Mouse (Mus musculus): ENCODE measurements around the gene Rpusd1. TPM values are rescaled to one million over a fixed set of nuclear protein-coding genes. Genes with fewer than 3 reads are reported as not detected.
A peak's percentile ranks its signal among the peaks of the same experiment; 100 is the strongest.

Gene Rpusd1
- 25.1 and 26.0 TPM in 2 replicates for polyA plus RNA-seq (2015; fragmentation: Nextera tagmentation; extraction: Ambion mirVana)

DNA sequence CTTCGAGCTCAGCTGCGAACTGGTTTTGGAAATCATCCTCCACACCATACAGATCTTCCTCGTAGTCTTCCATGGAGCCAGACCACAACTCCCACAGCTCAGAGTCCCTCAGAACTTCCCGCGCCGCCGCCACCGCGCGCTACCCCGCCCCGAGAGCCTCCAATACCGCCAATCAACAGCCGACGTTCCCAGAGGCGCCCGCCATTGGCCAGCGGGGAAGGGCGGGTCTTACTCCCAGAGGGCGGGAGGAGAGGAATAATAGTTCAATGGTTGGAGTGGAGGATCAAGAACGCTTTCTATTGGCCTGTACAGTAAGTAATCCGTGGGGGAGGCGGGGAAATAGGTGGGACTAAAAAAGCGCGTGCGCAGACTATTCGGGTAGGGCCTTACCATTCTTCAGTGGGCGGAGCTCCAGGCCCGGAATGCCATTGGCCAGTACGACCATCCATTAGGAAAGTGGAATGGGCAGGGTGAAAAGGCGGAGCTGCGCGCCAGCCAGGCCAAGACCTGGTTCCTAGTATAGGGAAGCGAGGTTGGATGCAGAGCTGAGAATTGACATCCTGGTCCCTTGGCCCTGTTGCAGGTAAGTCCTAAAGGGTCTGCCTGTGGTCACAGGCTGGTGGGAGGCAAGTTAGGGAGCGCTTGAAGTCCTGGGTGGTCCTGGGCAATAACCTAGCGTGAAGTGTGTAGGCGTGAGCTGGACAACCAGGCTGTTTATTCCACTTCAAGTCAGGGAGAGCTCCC is at the start of gene Rpusd1, which contains the start of gene Chtf18:
Rpusd1 (plus strand) TSS at position 406 of the 744 bp plus-strand sequence.
Chtf18 (minus strand) TSS at position 155 of the 744 bp plus-strand sequence.
- H3K4me3 ChIP-seq (replicated peaks): peak within 1 kb of the TSS; percentile 64
- peaks cover 28% of the 10 kb centered on the region for H3K36me3 ChIP-seq
- peaks cover 29% of the 10 kb centered on the region for H3K4me1 ChIP-seq
- H3K9me3 ChIP-seq (replicated peaks): no peaks in the 10 kb centered on the region
- H3K27me3 ChIP-seq: no peaks in the 10 kb centered on the region
- peak; percentile 98 for ATAC-seq (ENCODE audit: insufficient number of reproducible peaks, low FRiP score, low TSS enrichment, low read depth)
- H3K9ac ChIP-seq: peak within 1 kb of the TSS; percentile 72
- 0 out of 2 replicates have a peak within 1 kb of the TSS, but pooled peaks have one; percentile 31 for H3K27ac ChIP-seq (replicated peaks)
- H3K4me2 ChIP-seq (replicated peaks): peak within 1 kb of the TSS; percentile 93
- under 1% methylated on average over 37 of the region's 37 CpGs for WGBS

DNA sequence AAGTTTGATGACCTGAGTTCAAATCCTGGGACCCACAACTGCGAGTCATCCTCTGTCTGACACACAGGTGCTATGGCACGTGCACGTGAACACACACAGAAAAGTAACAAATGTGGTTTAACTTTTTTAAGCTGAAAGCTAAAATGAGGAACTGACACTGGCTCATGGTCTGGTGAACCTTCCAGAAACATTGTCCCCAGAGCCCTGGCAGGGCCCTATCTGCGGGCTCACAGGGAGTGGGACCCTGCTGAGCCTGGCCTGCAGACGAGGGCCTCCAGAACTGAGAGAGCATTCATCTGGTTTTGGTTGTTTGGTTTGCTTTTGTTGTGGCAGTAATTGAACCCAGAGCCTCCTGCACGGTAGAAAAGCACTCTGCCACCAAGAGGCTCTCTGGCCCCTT is 49.5 kb upstream of the Rpusd1 start:
- no peak overlapping the region for H3K4me3 ChIP-seq (replicated peaks)
- WGBS: 48% methylated on average over 6 of the region's 6 CpGs
- no peak overlapping the region for H3K27ac ChIP-seq (replicated peaks)
- no peaks in the 10 kb centered on the region for H3K27me3 ChIP-seq
- ATAC-seq (ENCODE audit: insufficient number of reproducible peaks, low FRiP score, low TSS enrichment, low read depth): no peak
- H3K4me2 ChIP-seq (replicated peaks): no peak overlapping the region
- no peaks in the 10 kb centered on the region for H3K36me3 ChIP-seq
- H3K4me1 ChIP-seq: 0 out of 2 replicates have a peak, but pooled peaks cover 6% of the 10 kb centered on the region
- no peaks in the 10 kb centered on the region for H3K9me3 ChIP-seq (replicated peaks)
- H3K9ac ChIP-seq: no peak overlapping the region

DNA sequence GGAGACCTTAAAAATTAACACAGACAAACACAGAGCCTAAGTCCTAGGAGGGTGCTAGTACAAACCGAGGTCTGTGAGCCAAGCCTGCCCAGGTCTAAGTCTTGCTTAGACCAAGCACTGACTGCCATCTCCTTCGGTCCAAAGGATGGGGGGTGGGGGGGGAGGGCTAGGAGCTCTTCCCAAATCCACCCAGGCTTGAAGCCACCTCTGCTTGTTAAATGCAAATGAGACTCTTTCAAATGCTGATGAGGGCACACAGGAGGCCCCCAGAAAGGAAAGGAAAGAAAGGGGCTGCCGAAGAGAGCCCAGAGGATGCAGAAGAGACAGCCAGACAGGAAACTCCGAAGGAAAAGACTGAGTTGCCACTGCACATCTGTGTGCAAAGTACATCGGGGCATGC is 47.7 kb upstream of the Rpusd1 start:
- WGBS: 15% methylated on average over 5 of the region's 5 CpGs
- no peaks in the 10 kb centered on the region for H3K36me3 ChIP-seq
- 0 out of 2 replicates have a peak, but pooled peaks cover 6% of the 10 kb centered on the region for H3K4me1 ChIP-seq
- no peak overlapping the region for H3K9ac ChIP-seq
- no peak overlapping the region for H3K4me3 ChIP-seq (replicated peaks)
- ATAC-seq (ENCODE audit: insufficient number of reproducible peaks, low FRiP score, low TSS enrichment, low read depth): no peak
- H3K27me3 ChIP-seq: no peaks in the 10 kb centered on the region
- H3K9me3 ChIP-seq (replicated peaks): no peaks in the 10 kb centered on the region
- no peak overlapping the region for H3K27ac ChIP-seq (replicated peaks)
- H3K4me2 ChIP-seq (replicated peaks): no peak overlapping the region

DNA sequence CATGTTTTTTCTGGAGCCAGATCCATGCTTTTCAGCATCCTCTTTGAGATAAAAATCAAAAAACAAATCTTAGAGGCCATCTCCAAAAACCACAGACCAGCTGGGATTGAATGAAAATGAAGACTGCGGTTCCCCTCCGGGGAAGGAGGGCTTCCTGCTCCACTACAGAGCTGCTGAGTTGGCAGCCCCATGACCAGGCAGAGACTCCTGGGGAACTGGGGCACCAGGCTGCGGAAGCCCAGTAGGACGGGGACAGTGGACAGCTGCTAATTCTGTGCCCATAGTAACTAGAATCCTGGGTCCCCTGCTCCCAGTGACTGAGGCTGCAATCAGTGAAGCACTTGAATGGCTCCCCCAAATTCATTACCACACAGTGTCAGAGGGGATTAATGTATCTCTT is 45.8 kb upstream of the Rpusd1 start:
- ATAC-seq (ENCODE audit: insufficient number of reproducible peaks, low FRiP score, low TSS enrichment, low read depth): no peak
- no peak overlapping the region for H3K4me2 ChIP-seq (replicated peaks)
- no peak overlapping the region for H3K9ac ChIP-seq
- no peaks in the 10 kb centered on the region for H3K9me3 ChIP-seq (replicated peaks)
- WGBS: 58% methylated on average over 4 of the region's 4 CpGs
- H3K4me1 ChIP-seq: 0 out of 2 replicates have a peak, but pooled peaks cover 6% of the 10 kb centered on the region
- no peak overlapping the region for H3K4me3 ChIP-seq (replicated peaks)
- no peak overlapping the region for H3K27ac ChIP-seq (replicated peaks)
- no peaks in the 10 kb centered on the region for H3K36me3 ChIP-seq
- no peaks in the 10 kb centered on the region for H3K27me3 ChIP-seq

DNA sequence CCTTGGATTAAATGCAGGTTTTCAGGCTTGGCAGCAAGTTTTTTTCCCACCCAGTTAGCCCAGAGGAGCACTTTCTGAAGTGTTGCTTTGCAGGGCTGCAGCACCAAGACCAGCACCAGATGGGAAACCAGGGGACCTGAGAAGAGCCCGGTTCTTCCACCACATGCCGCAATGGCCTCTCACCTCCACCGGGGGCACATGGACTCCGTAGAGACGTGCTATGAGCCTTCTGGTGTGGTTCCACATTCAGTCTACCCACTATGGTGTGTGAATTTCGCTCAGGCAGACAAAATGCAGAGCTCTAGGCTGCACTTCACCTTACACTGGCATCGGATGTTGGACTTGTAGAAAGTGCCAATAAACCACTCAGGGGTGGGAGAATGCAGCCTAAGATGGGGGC is 41.1 kb upstream of the Rpusd1 start:
- H3K27ac ChIP-seq (replicated peaks): no peak overlapping the region
- no peak overlapping the region for H3K4me3 ChIP-seq (replicated peaks)
- no peak overlapping the region for H3K4me2 ChIP-seq (replicated peaks)
- no peaks in the 10 kb centered on the region for H3K9me3 ChIP-seq (replicated peaks)
- whole genome bisulfite sequencing: 41% methylated on average over 7 of the region's 7 CpGs
- ATAC-seq (ENCODE audit: insufficient number of reproducible peaks, low FRiP score, low TSS enrichment, low read depth): no peak
- H3K27me3 ChIP-seq: no peaks in the 10 kb centered on the region
- H3K4me1 ChIP-seq: 0 out of 2 replicates have a peak, but pooled peaks cover 2% of the 10 kb centered on the region
- H3K9ac ChIP-seq: no peak overlapping the region
- H3K36me3 ChIP-seq: no peaks in the 10 kb centered on the region

DNA sequence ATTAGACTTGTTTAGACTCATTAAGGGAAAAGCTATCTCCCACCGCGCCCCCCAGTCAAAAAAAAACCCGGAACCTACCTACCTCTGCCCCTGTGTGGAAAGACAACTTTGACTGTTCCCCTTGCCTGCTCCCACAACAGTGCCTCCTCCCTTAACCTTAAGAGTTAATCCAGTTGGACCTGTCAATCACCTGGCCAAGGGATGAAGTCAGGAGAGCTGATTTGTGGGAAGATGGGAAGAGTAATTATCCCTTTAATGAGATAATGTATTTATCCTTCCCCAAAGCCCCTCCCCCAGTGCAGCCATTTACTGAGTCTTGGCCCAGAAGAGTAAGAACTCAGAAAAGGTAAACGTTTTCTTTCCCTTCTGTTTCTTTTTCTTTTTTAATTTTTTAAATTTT is 38.5 kb upstream of the Rpusd1 start:
- H3K27me3 ChIP-seq: no peaks in the 10 kb centered on the region
- no peaks in the 10 kb centered on the region for H3K9me3 ChIP-seq (replicated peaks)
- H3K36me3 ChIP-seq: no peaks in the 10 kb centered on the region
- no peak overlapping the region for H3K4me2 ChIP-seq (replicated peaks)
- H3K4me3 ChIP-seq (replicated peaks): no peak overlapping the region
- no peak for ATAC-seq (ENCODE audit: insufficient number of reproducible peaks, low FRiP score, low TSS enrichment, low read depth)
- H3K4me1 ChIP-seq: 0 out of 2 replicates have a peak, but pooled peaks cover 2% of the 10 kb centered on the region
- H3K27ac ChIP-seq (replicated peaks): no peak overlapping the region
- no peak overlapping the region for H3K9ac ChIP-seq
- WGBS: 60% methylated on average over 4 of the region's 4 CpGs

DNA sequence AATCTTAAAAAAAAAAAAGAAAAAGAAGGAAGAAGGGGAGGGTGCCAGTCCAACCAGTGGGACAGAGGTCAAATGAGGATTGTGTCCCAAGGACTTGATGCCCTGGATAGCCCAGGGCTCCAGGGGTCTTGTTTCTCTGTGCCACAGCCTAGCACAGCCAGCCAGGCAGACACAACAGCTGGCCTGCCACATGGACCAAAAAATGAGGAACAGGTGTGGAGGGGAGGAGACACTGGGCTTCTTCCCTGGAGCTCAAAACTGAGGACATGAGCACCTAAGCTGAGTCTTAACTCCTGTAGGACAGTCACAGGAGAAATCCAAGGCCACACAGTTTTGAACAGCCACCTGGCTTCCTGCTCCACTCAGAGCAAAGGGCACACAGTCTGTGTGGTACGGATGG is 31.2 kb upstream of the Rpusd1 start:
- no peak for ATAC-seq (ENCODE audit: insufficient number of reproducible peaks, low FRiP score, low TSS enrichment, low read depth)
- Histone ChIP-seq H3K9ac (no peak overlapping the region), H3K36me3 (no peaks in the 10 kb centered on the region), H3K27ac (replicated peaks) (no peak overlapping the region), H3K9me3 (replicated peaks) (no peaks in the 10 kb centered on the region), H3K4me2 (replicated peaks) (no peak overlapping the region), H3K4me1 (no peaks in the 10 kb centered on the region), H3K27me3 (no peaks in the 10 kb centered on the region), H3K4me3 (replicated peaks) (no peak overlapping the region)
- WGBS: 38% methylated on average over 1 of the region's 1 CpGs

DNA sequence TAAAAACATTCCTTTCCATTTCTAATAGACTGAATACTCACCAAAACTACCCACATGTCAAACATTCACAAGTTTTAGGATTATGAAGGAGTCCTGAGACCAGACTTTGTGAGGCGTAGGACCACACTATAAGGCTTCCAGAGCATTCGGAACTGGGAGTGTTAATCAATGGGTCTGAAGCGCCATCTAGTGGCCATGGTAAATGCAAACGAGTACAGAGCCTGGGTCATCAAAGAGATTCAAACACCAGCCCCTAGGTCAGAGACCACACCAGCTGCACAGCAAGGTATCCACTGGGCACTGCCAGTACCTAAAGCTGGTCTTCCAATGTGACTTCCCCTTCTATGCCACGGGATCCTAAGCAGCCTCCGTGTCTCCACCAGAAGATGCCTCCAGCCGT is 29.0 kb upstream of the Rpusd1 start:
- H3K27ac ChIP-seq (replicated peaks): no peak overlapping the region
- H3K4me3 ChIP-seq (replicated peaks): no peak overlapping the region
- WGBS: 14% methylated on average over 7 of the region's 7 CpGs
- H3K4me1 ChIP-seq: no peaks in the 10 kb centered on the region
- H3K4me2 ChIP-seq (replicated peaks): no peak overlapping the region
- ATAC-seq (ENCODE audit: insufficient number of reproducible peaks, low FRiP score, low TSS enrichment, low read depth): no peak
- H3K9me3 ChIP-seq (replicated peaks): no peaks in the 10 kb centered on the region
- H3K9ac ChIP-seq: no peak overlapping the region
- no peaks in the 10 kb centered on the region for H3K36me3 ChIP-seq
- no peaks in the 10 kb centered on the region for H3K27me3 ChIP-seq

DNA sequence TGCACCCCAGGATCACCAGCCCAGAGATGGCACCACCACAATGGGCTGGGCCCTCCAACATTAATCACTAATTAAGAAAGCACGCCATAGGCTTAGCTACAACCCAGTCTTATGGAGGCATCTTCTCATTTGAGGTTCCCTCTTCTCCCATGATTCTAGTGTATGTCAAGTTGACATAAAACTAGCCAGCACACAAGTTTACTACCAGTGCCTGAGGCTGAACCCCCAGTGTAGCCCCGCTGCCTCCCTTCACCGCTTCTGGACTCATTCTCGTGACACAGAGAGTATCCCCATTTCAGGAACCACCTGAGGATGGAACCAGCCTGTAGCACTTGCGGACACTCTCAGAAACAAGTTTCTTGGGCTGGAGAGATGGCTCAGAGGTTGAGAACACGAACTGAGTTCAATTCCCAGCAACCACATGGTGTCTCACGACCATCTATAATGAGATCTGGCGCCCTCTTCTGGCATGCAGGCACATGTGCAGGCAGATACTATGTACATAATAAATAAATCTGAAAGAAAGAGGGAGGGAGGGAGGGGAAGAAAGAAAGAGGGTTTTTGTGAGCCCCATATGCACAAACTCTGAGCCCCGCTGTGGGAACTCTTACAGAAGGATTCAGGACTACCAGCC is 26.5 kb upstream of the Rpusd1 start:
- H3K4me3 ChIP-seq (replicated peaks): no peak overlapping the region
- no peak overlapping the region for H3K4me2 ChIP-seq (replicated peaks)
- H3K36me3 ChIP-seq: no peaks in the 10 kb centered on the region
- no peak overlapping the region for H3K9ac ChIP-seq
- H3K4me1 ChIP-seq: no peaks in the 10 kb centered on the region
- WGBS: 60% methylated on average over 9 of the region's 9 CpGs
- ATAC-seq (ENCODE audit: insufficient number of reproducible peaks, low FRiP score, low TSS enrichment, low read depth): no peak
- H3K27ac ChIP-seq (replicated peaks): no peak overlapping the region
- no peaks in the 10 kb centered on the region for H3K27me3 ChIP-seq
- H3K9me3 ChIP-seq (replicated peaks): no peaks in the 10 kb centered on the region

DNA sequence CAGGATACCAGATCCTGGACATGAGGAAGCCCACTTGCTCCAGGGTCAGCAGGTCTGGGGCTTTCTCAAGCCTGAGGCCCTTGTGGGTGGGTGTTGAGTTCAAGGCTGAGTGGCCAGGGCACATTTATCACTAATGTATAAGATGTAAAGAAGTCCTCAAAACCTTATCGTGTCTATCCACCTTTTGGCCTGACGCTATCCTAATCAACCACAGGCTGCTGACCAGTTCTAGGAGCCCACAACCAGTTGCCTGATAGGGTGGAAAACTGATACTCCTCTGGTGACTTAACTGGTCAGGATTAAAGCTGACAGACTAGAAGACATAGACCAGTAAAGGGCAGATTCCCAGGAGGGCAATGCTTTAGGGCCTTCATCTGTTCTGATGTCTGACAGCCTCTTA is 17.5 kb upstream of the Rpusd1 start:
- no peak for ATAC-seq (ENCODE audit: insufficient number of reproducible peaks, low FRiP score, low TSS enrichment, low read depth)
- peaks cover 1% of the 10 kb centered on the region; the same call in 1 of the 2 replicates for H3K27me3 ChIP-seq
- no peak overlapping the region for H3K4me2 ChIP-seq (replicated peaks)
- H3K36me3 ChIP-seq: no peaks in the 10 kb centered on the region
- no peak overlapping the region for H3K27ac ChIP-seq (replicated peaks)
- no peaks in the 10 kb centered on the region for H3K9me3 ChIP-seq (replicated peaks)
- WGBS: 91% methylated on average over 2 of the region's 2 CpGs
- no peak overlapping the region for H3K4me3 ChIP-seq (replicated peaks)
- no peaks in the 10 kb centered on the region for H3K4me1 ChIP-seq
- H3K9ac ChIP-seq: no peak overlapping the region

DNA sequence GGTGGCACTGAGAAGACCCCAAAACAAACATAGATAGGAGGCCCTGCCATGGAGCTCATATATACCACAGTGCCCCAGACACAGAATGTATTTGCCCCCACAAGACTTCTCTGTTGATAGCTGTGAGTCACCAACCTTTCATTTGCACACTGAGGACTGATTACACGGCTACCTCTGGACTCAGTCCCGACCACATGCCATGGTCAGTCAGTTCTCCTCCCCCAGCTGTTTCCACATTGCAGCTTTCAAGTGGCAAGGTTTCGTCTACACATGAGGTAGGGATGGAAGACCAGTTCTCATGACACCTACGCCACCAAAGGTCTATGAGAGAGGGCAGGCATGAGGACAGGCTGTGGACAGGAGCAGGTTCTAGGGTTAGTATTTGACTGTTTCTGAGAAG is 16.3 kb upstream of the Rpusd1 start:
- H3K27me3 ChIP-seq: peaks cover 13% of the 10 kb centered on the region
- no peak overlapping the region for H3K27ac ChIP-seq (replicated peaks)
- H3K9me3 ChIP-seq (replicated peaks): no peaks in the 10 kb centered on the region
- H3K4me3 ChIP-seq (replicated peaks): no peak overlapping the region
- WGBS: 81% methylated on average over 4 of the region's 4 CpGs
- H3K36me3 ChIP-seq: no peaks in the 10 kb centered on the region
- no peak for ATAC-seq (ENCODE audit: insufficient number of reproducible peaks, low FRiP score, low TSS enrichment, low read depth)
- H3K9ac ChIP-seq: no peak overlapping the region
- H3K4me1 ChIP-seq: no peaks in the 10 kb centered on the region
- no peak overlapping the region for H3K4me2 ChIP-seq (replicated peaks)
